Mouse (Mus musculus): ENCODE measurements at regions not wholly inside any gene's neighbourhood (a gene's known extent, or its start where the extent isn't known, plus 50 kb on each side); places are given as distances from the start of the nearest gene placed in this dataset.
A peak's percentile ranks its signal among the peaks of the same experiment; 100 is the strongest.

- Histone ChIP-seq H3K27ac (ENCODE audit: low read length) (no peak overlapping the region), H3K36me3 (ENCODE audit: insufficient read depth, low read length) (no peaks in the 10 kb centered on the region), H3K27me3 (ENCODE audit: insufficient read depth, low read length) (no peaks in the 10 kb centered on the region), H3K9ac (replicated peaks; ENCODE audit: low read length) (no peak overlapping the region), H3K9me3 (ENCODE audit: low read length) (no peaks in the 10 kb centered on the region), H3K4me2 (replicated peaks; ENCODE audit: low read depth, low read length) (no peak overlapping the region), H3K4me3 (ENCODE audit: low read length) (no peak overlapping the region), H3K4me1 (ENCODE audit: insufficient read depth, low read length) (no peaks in the 10 kb centered on the region)
- WGBS = 89% methylated on average over 8 of the region's 8 CpGs
- no peak for ATAC-seq (ENCODE audit: low FRiP score, low TSS enrichment)
Observed at GRCm38 (mm10) chr13:71036000-71036399, 194.4 kb upstream of the Adamts16 start.

- Histone ChIP-seq H3K36me3 (ENCODE audit: insufficient read depth, low read length) (no peaks in the 10 kb centered on the region), H3K4me1 (ENCODE audit: insufficient read depth, low read length) (no peaks in the 10 kb centered on the region), H3K9ac (replicated peaks; ENCODE audit: low read length) (no peak overlapping the region), H3K4me3 (ENCODE audit: low read length) (no peak overlapping the region), H3K4me2 (replicated peaks; ENCODE audit: low read depth, low read length) (no peak overlapping the region), H3K9me3 (ENCODE audit: low read length) (no peaks in the 10 kb centered on the region), H3K27me3 (ENCODE audit: insufficient read depth, low read length) (no peaks in the 10 kb centered on the region), H3K27ac (ENCODE audit: low read length) (no peak overlapping the region)
- 83% methylated on average over 13 of the region's 13 CpGs for WGBS
- ATAC-seq (ENCODE audit: low FRiP score, low TSS enrichment) = no peak
Observed at GRCm38 (mm10) chr13:71034926-71035687, 193.5 kb upstream of the Adamts16 start.

GRCm38 (mm10) chr13:71008216-71008615, 166.6 kb upstream of the Adamts16 start:
- no peaks in the 10 kb centered on the region; the same call in 1 of the 2 replicates for H3K27me3 ChIP-seq (ENCODE audit: insufficient read depth, low read length)
- 26% methylated on average over 3 of the region's 3 CpGs for WGBS

GRCm38 (mm10) chr13:71006117-71006516, 164.5 kb upstream of the Adamts16 start:
- Histone ChIP-seq H3K27ac (ENCODE audit: low read length) (no peak overlapping the region), H3K27me3 (ENCODE audit: insufficient read depth, low read length) (no peaks in the 10 kb centered on the region; the same call in 1 of the 2 replicates), H3K4me3 (ENCODE audit: low read length) (no peak overlapping the region), H3K4me2 (replicated peaks; ENCODE audit: low read depth, low read length) (no peak overlapping the region), H3K36me3 (ENCODE audit: insufficient read depth, low read length) (no peaks in the 10 kb centered on the region), H3K4me1 (ENCODE audit: insufficient read depth, low read length) (no peaks in the 10 kb centered on the region), H3K9ac (replicated peaks; ENCODE audit: low read length) (no peak overlapping the region), H3K9me3 (ENCODE audit: low read length) (no peaks in the 10 kb centered on the region)
- ATAC-seq (ENCODE audit: low FRiP score, low TSS enrichment) = 0 out of 2 replicates have a peak, but pooled peaks have one; percentile 67
- WGBS = 18% methylated on average over 1 of the region's 1 CpGs

More at GRCm38 (mm10) chr13:71008216-71008615, 166.6 kb upstream of the Adamts16 start:
- H3K4me1 ChIP-seq (ENCODE audit: insufficient read depth, low read length) = no peaks in the 10 kb centered on the region
- H3K27ac ChIP-seq (ENCODE audit: low read length) = no peak overlapping the region
- H3K4me3 ChIP-seq (ENCODE audit: low read length) = no peak overlapping the region
- H3K4me2 ChIP-seq (replicated peaks; ENCODE audit: low read depth, low read length) = no peak overlapping the region
- ATAC-seq (ENCODE audit: low FRiP score, low TSS enrichment) = no peak
- no peaks in the 10 kb centered on the region for H3K36me3 ChIP-seq (ENCODE audit: insufficient read depth, low read length)
- H3K9me3 ChIP-seq (ENCODE audit: low read length) = no peaks in the 10 kb centered on the region
- H3K9ac ChIP-seq (replicated peaks; ENCODE audit: low read length) = no peak overlapping the region

GRCm38 (mm10) chr13:71003517-71003916, 161.9 kb upstream of the Adamts16 start:
- H3K4me3 ChIP-seq (ENCODE audit: low read length) = no peak overlapping the region
- H3K4me1 ChIP-seq (ENCODE audit: insufficient read depth, low read length) = no peaks in the 10 kb centered on the region
- ATAC-seq (ENCODE audit: low FRiP score, low TSS enrichment) = no peak
- H3K9me3 ChIP-seq (ENCODE audit: low read length) = no peaks in the 10 kb centered on the region
- H3K36me3 ChIP-seq (ENCODE audit: insufficient read depth, low read length) = no peaks in the 10 kb centered on the region
- no peaks in the 10 kb centered on the region; the same call in 1 of the 2 replicates for H3K27me3 ChIP-seq (ENCODE audit: insufficient read depth, low read length)
- H3K9ac ChIP-seq (replicated peaks; ENCODE audit: low read length) = no peak overlapping the region
- no peak overlapping the region for H3K4me2 ChIP-seq (replicated peaks; ENCODE audit: low read depth, low read length)
- no peak overlapping the region for H3K27ac ChIP-seq (ENCODE audit: low read length)
- WGBS = 60% methylated on average over 3 of the region's 3 CpGs

GRCm38 (mm10) chr13:71001278-71001677, 159.7 kb upstream of the Adamts16 start:
- Histone ChIP-seq H3K4me3 (ENCODE audit: low read length) (no peak overlapping the region), H3K27me3 (ENCODE audit: insufficient read depth, low read length) (no peaks in the 10 kb centered on the region), H3K27ac (ENCODE audit: low read length) (no peak overlapping the region), H3K9ac (replicated peaks; ENCODE audit: low read length) (no peak overlapping the region), H3K9me3 (ENCODE audit: low read length) (no peaks in the 10 kb centered on the region), H3K36me3 (ENCODE audit: insufficient read depth, low read length) (no peaks in the 10 kb centered on the region), H3K4me1 (ENCODE audit: insufficient read depth, low read length) (no peaks in the 10 kb centered on the region), H3K4me2 (replicated peaks; ENCODE audit: low read depth, low read length) (no peak overlapping the region)
- 0% methylated on average over 2 of the region's 2 CpGs for WGBS
- ATAC-seq (ENCODE audit: low FRiP score, low TSS enrichment) = peak; percentile 61

GRCm38 (mm10) chr13:71000422-71001008, 158.9 kb upstream of the Adamts16 start:
- no peak overlapping the region for H3K27ac ChIP-seq (ENCODE audit: low read length)
- no peaks in the 10 kb centered on the region for H3K4me1 ChIP-seq (ENCODE audit: insufficient read depth, low read length)
- WGBS = 69% methylated on average over 5 of the region's 5 CpGs
- H3K36me3 ChIP-seq (ENCODE audit: insufficient read depth, low read length) = no peaks in the 10 kb centered on the region
- no peak overlapping the region for H3K9ac ChIP-seq (replicated peaks; ENCODE audit: low read length)
- no peaks in the 10 kb centered on the region for H3K27me3 ChIP-seq (ENCODE audit: insufficient read depth, low read length)
- H3K9me3 ChIP-seq (ENCODE audit: low read length) = no peaks in the 10 kb centered on the region
- no peak overlapping the region for H3K4me2 ChIP-seq (replicated peaks; ENCODE audit: low read depth, low read length)
- H3K4me3 ChIP-seq (ENCODE audit: low read length) = no peak overlapping the region
- ATAC-seq (ENCODE audit: low FRiP score, low TSS enrichment) = no peak

GRCm38 (mm10) chr13:70993522-70993921, 151.9 kb upstream of the Adamts16 start:
- H3K9ac ChIP-seq (replicated peaks; ENCODE audit: low read length) = no peak overlapping the region
- no peaks in the 10 kb centered on the region for H3K4me1 ChIP-seq (ENCODE audit: insufficient read depth, low read length)
- no peak overlapping the region for H3K4me2 ChIP-seq (replicated peaks; ENCODE audit: low read depth, low read length)
- H3K27ac ChIP-seq (ENCODE audit: low read length) = no peak overlapping the region
- no peaks in the 10 kb centered on the region for H3K27me3 ChIP-seq (ENCODE audit: insufficient read depth, low read length)
- no peak overlapping the region for H3K4me3 ChIP-seq (ENCODE audit: low read length)
- no peak for ATAC-seq (ENCODE audit: low FRiP score, low TSS enrichment)
- no peaks in the 10 kb centered on the region for H3K9me3 ChIP-seq (ENCODE audit: low read length)
- 67% methylated on average over 1 of the region's 1 CpGs for WGBS
- H3K36me3 ChIP-seq (ENCODE audit: insufficient read depth, low read length) = no peaks in the 10 kb centered on the region

GRCm38 (mm10) chr13:70989999-70990645, 148.5 kb upstream of the Adamts16 start:
- Histone ChIP-seq H3K4me3 (ENCODE audit: low read length) (no peak overlapping the region), H3K27ac (ENCODE audit: low read length) (no peak overlapping the region)
- ATAC-seq (ENCODE audit: low FRiP score, low TSS enrichment) = no peak

GRCm38 (mm10) chr13:70979344-70979743, 137.7 kb upstream of the Adamts16 start:
- no peaks in the 10 kb centered on the region for H3K9me3 ChIP-seq (ENCODE audit: low read length)
- H3K27ac ChIP-seq (ENCODE audit: low read length) = no peak overlapping the region
- no peak for ATAC-seq (ENCODE audit: low FRiP score, low TSS enrichment)
- H3K9ac ChIP-seq (replicated peaks; ENCODE audit: low read length) = no peak overlapping the region
- WGBS = 85% methylated on average over 1 of the region's 1 CpGs
- H3K27me3 ChIP-seq (ENCODE audit: insufficient read depth, low read length) = no peaks in the 10 kb centered on the region
- H3K4me3 ChIP-seq (ENCODE audit: low read length) = no peak overlapping the region
- no peak overlapping the region for H3K4me2 ChIP-seq (replicated peaks; ENCODE audit: low read depth, low read length)
- H3K4me1 ChIP-seq (ENCODE audit: insufficient read depth, low read length) = no peaks in the 10 kb centered on the region
- H3K36me3 ChIP-seq (ENCODE audit: insufficient read depth, low read length) = no peaks in the 10 kb centered on the region

More at GRCm38 (mm10) chr13:70989999-70990645, 148.5 kb upstream of the Adamts16 start:
- H3K36me3 ChIP-seq (ENCODE audit: insufficient read depth, low read length) = no peaks in the 10 kb centered on the region
- H3K9me3 ChIP-seq (ENCODE audit: low read length) = no peaks in the 10 kb centered on the region
- no peak overlapping the region for H3K4me2 ChIP-seq (replicated peaks; ENCODE audit: low read depth, low read length)
- no peaks in the 10 kb centered on the region for H3K4me1 ChIP-seq (ENCODE audit: insufficient read depth, low read length)
- no peak overlapping the region for H3K9ac ChIP-seq (replicated peaks; ENCODE audit: low read length)
- 87% methylated on average over 10 of the region's 10 CpGs for WGBS
- no peaks in the 10 kb centered on the region for H3K27me3 ChIP-seq (ENCODE audit: insufficient read depth, low read length)

All from kidney, embryonic 16.5 days (tissue).